Mouse (Mus musculus) bone marrow macrophage, adult 2 months (primary cell): Measurements from ENCODE around the gene Ptprd.

Experiments
- CTCF ChIP-seq: IDR thresholded peaks from 2 replicates; pipeline ENCODE4 v1.5.1; 2012; ENCODE audit warnings: low read depth, mild to moderate bottlenecking, low read length, moderate library complexity
- POLR2A ChIP-seq: IDR thresholded peaks from 2 replicates; pipeline ENCODE4 v1.6.1; 2012; ENCODE audit warnings: mild to moderate bottlenecking, low read depth, low read length, borderline replicate concordance

DNA sequence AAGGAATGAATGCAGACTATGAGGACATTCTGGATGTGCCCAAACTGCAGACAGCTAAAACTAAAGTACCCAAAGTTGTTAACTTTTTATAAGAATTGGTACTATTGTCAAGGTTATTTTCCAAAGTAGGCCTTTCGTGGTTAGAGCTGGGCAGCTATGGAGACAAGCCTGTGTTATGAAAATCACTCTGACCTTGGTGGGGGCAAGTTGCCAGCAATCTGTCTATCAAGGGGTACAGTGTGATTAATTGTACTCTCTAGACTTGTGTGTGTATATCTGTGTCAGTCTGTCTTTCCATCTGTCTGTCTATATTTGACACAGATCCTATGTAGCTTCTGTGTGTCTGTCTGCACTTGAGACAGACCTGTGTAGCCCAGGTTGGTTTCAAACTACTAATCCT is 22.9 kb upstream of the Ptprd start:
- TF ChIP-seq CTCF (no peak), POLR2A (no peak)
